Mouse (Mus musculus) limb, embryonic 11.5 days (tissue): ENCODE measurements around the gene Clcnkb. TPM values are rescaled to one million over a fixed set of nuclear protein-coding genes. Genes with fewer than 3 reads are reported as not detected.
A peak's percentile ranks its signal among the peaks of the same experiment; 100 is the strongest.

Experiments
- ATAC-seq: fragments of 200-750 bp; cut with Nextera tagmentation; 2 replicates; pipeline ENCODE4 v1.8.0; 2017; ENCODE audit warnings: low read depth; ENCODE audit not compliant: insufficient number of reproducible peaks, low FRiP score, low TSS enrichment
- DNase-seq: peaks from one replicate; pipeline ENCODE4 v3.0.0-alpha.2; 2015; ENCODE audit warnings: low spot score
- H3K27ac ChIP-seq: fragments of 300-500 bp; sonication (generic); replicated peaks from 2 replicates; pipeline ENCODE4 v1.5.1; 2014; ENCODE audit warnings: low read depth, mild to moderate bottlenecking, low read length
- H3K27me3 ChIP-seq: fragments of 300-500 bp; sonication (generic); 2 replicates; pipeline ENCODE4 v1.6.1; 2014; ENCODE audit warnings: mild to moderate bottlenecking, low read length, mixed read lengths; ENCODE audit not compliant: control insufficient read depth, insufficient read depth
- H3K36me3 ChIP-seq: fragments of 300-500 bp; sonication (generic); 2 replicates; pipeline ENCODE4 v1.6.1; 2014; ENCODE audit warnings: mild to moderate bottlenecking, low read length, moderate library complexity, mixed read lengths; ENCODE audit not compliant: control insufficient read depth, insufficient read depth
- H3K4me1 ChIP-seq: fragments of 300-500 bp; sonication (generic); 2 replicates; pipeline ENCODE4 v1.6.1; 2014; ENCODE audit warnings: low read length, mixed read lengths; ENCODE audit not compliant: control insufficient read depth, insufficient read depth
- H3K4me2 ChIP-seq: fragments of 300-500 bp; sonication (generic); 2 replicates; pipeline ENCODE4 v1.6.1; 2014; ENCODE audit warnings: low read depth, mild to moderate bottlenecking, moderate library complexity; ENCODE audit not compliant: severe bottlenecking
- H3K4me3 ChIP-seq: fragments of 300-500 bp; sonication (generic); 2 replicates; pipeline ENCODE4 v1.5.1; 2014; ENCODE audit warnings: low read depth, low read length
- H3K9ac ChIP-seq: fragments of 300-500 bp; sonication (generic); 2 replicates; pipeline ENCODE4 v1.6.1; 2014; ENCODE audit warnings: mild to moderate bottlenecking, low read length
- H3K9me3 ChIP-seq: fragments of 300-500 bp; sonication (generic); 2 replicates; pipeline ENCODE4 v1.6.1; 2016; ENCODE audit warnings: low read length; ENCODE audit not compliant: control insufficient read depth
- WGBS: fragments of 180-500 bp; shearing (Covaris S2); extraction: QIAGEN DNeasy Blood & Tissue Kit; methylation state at CpG from one replicate; pipeline ENCODE4 v1.1.7; 2014; 5-methylcytosine and 5-hydroxymethylcytosine counted together
- polyA plus RNA-seq: library from polyadenylated mRNA; unstranded; fragments of >200 nt; fragmentation: Nextera tagmentation; extraction: Ambion mirVana; gene quantifications from 2 replicates; pipeline ENCODE4 v1.2.1, GENCODE M21; 2014

The Clcnkb gene
- polyA plus RNA-seq, 1 experiment from 2014 or later: not detected

- H3K9ac ChIP-seq: no peak overlapping the region
- peaks cover 41% of the 10 kb centered on the region for H3K27me3 ChIP-seq
- H3K4me1 ChIP-seq: no peaks in the 10 kb centered on the region
- no peak overlapping the region for H3K4me2 ChIP-seq
- no peaks in the 10 kb centered on the region for H3K36me3 ChIP-seq
- H3K9me3 ChIP-seq: no peaks in the 10 kb centered on the region
- ATAC-seq (no peak), DNase-seq (no peak)
- no peak overlapping the region for H3K27ac ChIP-seq
- no peak overlapping the region for H3K4me3 ChIP-seq
- WGBS: 66% methylated on average over 8 of the region's 8 CpGs
Observed at GRCm38 (mm10) chr4:141365126-141365525, 50.7 kb downstream of the Clcnkb start.

GRCm38 (mm10) chr4:141362937-141363548, 52.8 kb downstream of the Clcnkb start:
- Histone ChIP-seq H3K36me3 (no peaks in the 10 kb centered on the region), H3K9ac (no peak overlapping the region), H3K27me3 (peaks cover 31% of the 10 kb centered on the region), H3K4me1 (no peaks in the 10 kb centered on the region), H3K27ac (no peak overlapping the region), H3K4me3 (no peak overlapping the region), H3K9me3 (no peaks in the 10 kb centered on the region), H3K4me2 (no peak overlapping the region)
- ATAC-seq: no peak
- WGBS: 26% methylated on average over 11 of the region's 11 CpGs
- peak; percentile 96 for DNase-seq

GRCm38 (mm10) chr4:141360846-141361245, 55.0 kb downstream of the Clcnkb start:
- Histone ChIP-seq H3K27ac (no peak overlapping the region), H3K4me1 (no peaks in the 10 kb centered on the region), H3K9ac (no peak overlapping the region), H3K27me3 (peaks cover 10% of the 10 kb centered on the region), H3K4me3 (no peak overlapping the region), H3K4me2 (no peak overlapping the region), H3K9me3 (no peaks in the 10 kb centered on the region), H3K36me3 (no peaks in the 10 kb centered on the region)
- ATAC-seq (no peak), DNase-seq (peak; percentile 77)
- WGBS: 25% methylated on average over 7 of the region's 7 CpGs

- no peaks in the 10 kb centered on the region for H3K4me1 ChIP-seq
- WGBS: 85% methylated on average over 6 of the region's 6 CpGs
- no peak overlapping the region for H3K4me3 ChIP-seq
- no peak overlapping the region for H3K4me2 ChIP-seq
- DNase-seq (no peak), ATAC-seq (no peak)
- peaks cover 1% of the 10 kb centered on the region; the same call in 1 of the 2 replicates for H3K27me3 ChIP-seq
- no peaks in the 10 kb centered on the region for H3K9me3 ChIP-seq
- H3K36me3 ChIP-seq: no peaks in the 10 kb centered on the region
- H3K27ac ChIP-seq: no peak overlapping the region
- H3K9ac ChIP-seq: no peak overlapping the region
Observed at GRCm38 (mm10) chr4:141359222-141359621, 56.6 kb downstream of the Clcnkb start.

- Histone ChIP-seq H3K9ac (no peak overlapping the region), H3K4me2 (no peak overlapping the region), H3K4me1 (no peaks in the 10 kb centered on the region), H3K4me3 (no peak overlapping the region), H3K36me3 (no peaks in the 10 kb centered on the region), H3K27ac (no peak overlapping the region), H3K27me3 (no peaks in the 10 kb centered on the region), H3K9me3 (no peaks in the 10 kb centered on the region)
- no peak for DNase-seq
- ATAC-seq: no peak
Observed at GRCm38 (mm10) chr4:141357811-141358210, 58.0 kb downstream of the Clcnkb start.

Other genes with a start within 250 kb of the Clcnkb start
- gene Rsg1, start 202.1 kb downstream of the Clcnkb start, polyA plus RNA-seq: 5.3 and 8.7 TPM in 2 replicates
- gene Arhgef19, start 176.5 kb downstream of the Clcnkb start, polyA plus RNA-seq: 4.6 and 5.2 TPM in 2 replicates
- 2.2 and 2.4 TPM in 2 replicates for gene Epha2, start 114.8 kb downstream of the Clcnkb start, polyA plus RNA-seq
- 0.34 and 0.57 TPM in 2 replicates for gene Fam131c, start 47.8 kb downstream of the Clcnkb start, polyA plus RNA-seq
- gene Clcnka, start 17.3 kb downstream of the Clcnkb start, polyA plus RNA-seq: 0.21 and 0.33 TPM in 2 replicates
- 0.34 and 0.41 TPM in 2 replicates for gene Hspb7, start 4.8 kb upstream of the Clcnkb start, polyA plus RNA-seq
- not detected in 2 replicates for gene Srarp, start 20.1 kb upstream of the Clcnkb start, polyA plus RNA-seq
- gene Zbtb17, start 28.6 kb upstream of the Clcnkb start, polyA plus RNA-seq: 44.2 and 49.2 TPM in 2 replicates
- gene Spen, start 122.6 kb upstream of the Clcnkb start, polyA plus RNA-seq: 12.4 and 13.4 TPM in 2 replicates
- 67.2 and 73.2 TPM in 2 replicates for gene Fblim1, start 190.1 kb upstream of the Clcnkb start, polyA plus RNA-seq
- gene Tmem82, start 202.6 kb upstream of the Clcnkb start, polyA plus RNA-seq: 0.27 and 0.60 TPM in 2 replicates
- gene Slc25a34, start 207.8 kb upstream of the Clcnkb start, polyA plus RNA-seq: not detected in 2 replicates
- 3.9 and 4.4 TPM in 2 replicates for gene Plekhm2, start 248.9 kb upstream of the Clcnkb start, polyA plus RNA-seq